Mouse (Mus musculus): ENCODE results near the gene Lctl.

GRCm38 (mm10) chr9:64174766-64175165 is 57.8 kb downstream of the Lctl start:
- no peak for TF ChIP-seq CTCF (conservative IDR thresholded peaks at IDR 0.05 in 1 of 2, IDR thresholded peaks at IDR 0.05 in 1 of 2; ENCODE audit: low read depth in 2 of 2, low read length in 2 of 2)
- TF ChIP-seq POLR2A (IDR thresholded peaks at IDR 0.05; ENCODE audit: low read depth, low read length), result no peak; the same call in 1 of the 2 replicates
- no peak for TF ChIP-seq RAD21 (IDR thresholded peaks at IDR 0.05; ENCODE audit: low read depth, low read length)
- no peak for TF ChIP-seq JUN (IDR thresholded peaks at IDR 0.05; ENCODE audit: insufficient read depth, low read depth, low read length)
- TF ChIP-seq E2F4 (IDR thresholded peaks at IDR 0.05; ENCODE audit: insufficient replicate concordance, low read depth, low read length), result no peak
- no peak for TF ChIP-seq KAT2A (IDR thresholded peaks at IDR 0.05; ENCODE audit: insufficient replicate concordance, low read length)
- no peak for TF ChIP-seq PAX5 (IDR thresholded peaks at IDR 0.05; ENCODE audit: low read length)
- TF ChIP-seq POLR2AphosphoS2 (IDR thresholded peaks at IDR 0.05; ENCODE audit: low read depth, low read length), result peak; percentile 66
- no peak for TF ChIP-seq HCFC1 (IDR thresholded peaks at IDR 0.05; ENCODE audit: low read depth, low read length)
- TF ChIP-seq RCOR1 (conservative IDR thresholded peaks at IDR 0.05; ENCODE audit: low read depth, low read length), result no peak
